Mouse (Mus musculus) limb, embryonic 11.5 days (tissue): Measurements from ENCODE around the gene Theg. TPM values are rescaled to one million over a fixed set of nuclear protein-coding genes. Genes with fewer than 3 reads are reported as not detected.
A peak's percentile ranks its signal among the peaks of the same experiment; 100 is the strongest.

Experiments used
- ATAC-seq: fragments of 200-750 bp; cut with Nextera tagmentation; 2 replicates; pipeline ENCODE4 v1.8.0; 2017; ENCODE audit warnings: low read depth; ENCODE audit not compliant: insufficient number of reproducible peaks, low FRiP score, low TSS enrichment
- DNase-seq: peaks from one replicate; pipeline ENCODE4 v3.0.0-alpha.2; 2015; ENCODE audit warnings: low spot score
- H3K27ac ChIP-seq: fragments of 300-500 bp; sonication (generic); replicated peaks from 2 replicates; pipeline ENCODE4 v1.5.1; 2014; ENCODE audit warnings: low read depth, mild to moderate bottlenecking, low read length
- H3K27me3 ChIP-seq: fragments of 300-500 bp; sonication (generic); 2 replicates; pipeline ENCODE4 v1.6.1; 2014; ENCODE audit warnings: mild to moderate bottlenecking, low read length, mixed read lengths; ENCODE audit not compliant: control insufficient read depth, insufficient read depth
- H3K36me3 ChIP-seq: fragments of 300-500 bp; sonication (generic); 2 replicates; pipeline ENCODE4 v1.6.1; 2014; ENCODE audit warnings: mild to moderate bottlenecking, low read length, moderate library complexity, mixed read lengths; ENCODE audit not compliant: control insufficient read depth, insufficient read depth
- H3K4me1 ChIP-seq: fragments of 300-500 bp; sonication (generic); 2 replicates; pipeline ENCODE4 v1.6.1; 2014; ENCODE audit warnings: low read length, mixed read lengths; ENCODE audit not compliant: control insufficient read depth, insufficient read depth
- H3K4me2 ChIP-seq: fragments of 300-500 bp; sonication (generic); 2 replicates; pipeline ENCODE4 v1.6.1; 2014; ENCODE audit warnings: low read depth, mild to moderate bottlenecking, moderate library complexity; ENCODE audit not compliant: severe bottlenecking
- H3K4me3 ChIP-seq: fragments of 300-500 bp; sonication (generic); 2 replicates; pipeline ENCODE4 v1.5.1; 2014; ENCODE audit warnings: low read depth, low read length
- H3K9ac ChIP-seq: fragments of 300-500 bp; sonication (generic); 2 replicates; pipeline ENCODE4 v1.6.1; 2014; ENCODE audit warnings: mild to moderate bottlenecking, low read length
- H3K9me3 ChIP-seq: fragments of 300-500 bp; sonication (generic); 2 replicates; pipeline ENCODE4 v1.6.1; 2016; ENCODE audit warnings: low read length; ENCODE audit not compliant: control insufficient read depth
- WGBS: fragments of 180-500 bp; shearing (Covaris S2); extraction: QIAGEN DNeasy Blood & Tissue Kit; methylation state at CpG from one replicate; pipeline ENCODE4 v1.1.7; 2014; 5-methylcytosine and 5-hydroxymethylcytosine counted together
- microRNA-seq: library from miRNA; unstranded; fragments of <30 nt; microRNA quantifications from one replicate; pipeline ENCODE4, GENCODE M21; 2016
- polyA plus RNA-seq: library from polyadenylated mRNA; unstranded; fragments of >200 nt; fragmentation: Nextera tagmentation; extraction: Ambion mirVana; gene quantifications from 2 replicates; pipeline ENCODE4 v1.2.1, GENCODE M21; 2014

Gene Theg
- polyA plus RNA-seq, 1 experiment from 2014 or later, result not detected

GRCm38 (mm10) chr10:79528081-79528480 is 59.0 kb downstream of the Theg start:
- peak; percentile 20 for DNase-seq
- Histone ChIP-seq H3K9me3 (no peaks in the 10 kb centered on the region), H3K27ac (no peak overlapping the region), H3K9ac (no peak overlapping the region), H3K4me1 (no peaks in the 10 kb centered on the region), H3K36me3 (peaks cover 2% of the 10 kb centered on the region; the same call in 1 of the 2 replicates), H3K4me3 (no peak overlapping the region), H3K27me3 (no peaks in the 10 kb centered on the region), H3K4me2 (no peak overlapping the region)
- 74% methylated on average over 3 of the region's 3 CpGs for WGBS
- no peak for ATAC-seq

GRCm38 (mm10) chr10:79527453-79527845 is 59.7 kb downstream of the Theg start:
- Histone ChIP-seq H3K4me2 (no peak overlapping the region), H3K27ac (no peak overlapping the region), H3K9me3 (no peaks in the 10 kb centered on the region), H3K36me3 (peaks cover 2% of the 10 kb centered on the region; the same call in 1 of the 2 replicates), H3K27me3 (no peaks in the 10 kb centered on the region), H3K4me1 (no peaks in the 10 kb centered on the region), H3K9ac (no peak overlapping the region), H3K4me3 (no peak overlapping the region)
- WGBS, result 85% methylated on average over 6 of the region's 6 CpGs
- DNase-seq (peak; percentile 15), ATAC-seq (no peak)

- DNase-seq, result peak; percentile 16
- H3K9me3 ChIP-seq, result no peaks in the 10 kb centered on the region
- no peaks in the 10 kb centered on the region for H3K27me3 ChIP-seq
- H3K36me3 ChIP-seq, result peaks cover 2% of the 10 kb centered on the region; the same call in 1 of the 2 replicates
- H3K27ac ChIP-seq, result no peak overlapping the region
- no peak overlapping the region for H3K9ac ChIP-seq
- no peaks in the 10 kb centered on the region for H3K4me1 ChIP-seq
- no peak overlapping the region for H3K4me3 ChIP-seq
- ATAC-seq, result no peak
- 91% methylated on average over 12 of the region's 12 CpGs for WGBS
- no peak overlapping the region for H3K4me2 ChIP-seq
Measured at GRCm38 (mm10) chr10:79526661-79527452, 60.3 kb downstream of the Theg start.

Small RNAs within 50 kb of the gene (microRNA-seq; reads per million reads assigned to microRNA genes)
- not detected for gene Mir6909

Other genes with a start within 250 kb of the Theg start
- gene Vmn2r82, start 230.8 kb downstream of the Theg start, polyA plus RNA-seq, result not detected in 2 replicates
- not detected in 2 replicates for gene Vmn2r83, start 118.6 kb downstream of the Theg start, polyA plus RNA-seq
- gene Plpp2, start 53.5 kb downstream of the Theg start, polyA plus RNA-seq, result 20.3 and 21.8 TPM in 2 replicates
- 54.2 and 56.2 TPM in 2 replicates for gene Mier2, start 32.1 kb downstream of the Theg start, polyA plus RNA-seq
- 0.04 TPM in 1 of 2 replicates, not detected in the other for gene C2cd4c, start 26.7 kb upstream of the Theg start, polyA plus RNA-seq
- 4.8 and 6.5 TPM in 2 replicates for gene Shc2, start 50.6 kb upstream of the Theg start, polyA plus RNA-seq
- not detected in 2 replicates for gene Odf3l2, start 58.4 kb upstream of the Theg start, polyA plus RNA-seq
- gene Madcam1, start 77.2 kb upstream of the Theg start, polyA plus RNA-seq, result 5.6 and 5.9 TPM in 2 replicates
- gene Tpgs1, start 82.0 kb upstream of the Theg start, polyA plus RNA-seq, result 67.2 and 70.9 TPM in 2 replicates
- 171 and 175 TPM in 2 replicates for gene Cdc34, start 94.9 kb upstream of the Theg start, polyA plus RNA-seq
- 0.45 and 0.94 TPM in 2 replicates for gene Gzmm, start 101.7 kb upstream of the Theg start, polyA plus RNA-seq
- gene Bsg, start 117.2 kb upstream of the Theg start, polyA plus RNA-seq, result 633 and 674 TPM in 2 replicates
- not detected in 2 replicates for gene Hcn2, start 129.3 kb upstream of the Theg start, polyA plus RNA-seq
- 32.2 and 36.1 TPM in 2 replicates for gene Polrmt, start 159.2 kb upstream of the Theg start, polyA plus RNA-seq
- gene Fgf22, start 167.7 kb upstream of the Theg start, polyA plus RNA-seq, result 0.17 and 0.33 TPM in 2 replicates
- 112 and 118 TPM in 2 replicates for gene Rnf126, start 179.6 kb upstream of the Theg start, polyA plus RNA-seq
- 1.8 and 1.9 TPM in 2 replicates for gene Fstl3, start 189.9 kb upstream of the Theg start, polyA plus RNA-seq
- gene Prss57, start 203.6 kb upstream of the Theg start, polyA plus RNA-seq, result not detected in 2 replicates
- 108 and 109 TPM in 2 replicates for gene Palm, start 206.2 kb upstream of the Theg start, polyA plus RNA-seq
- 0.21 and 0.29 TPM in 2 replicates for gene Misp, start 233.7 kb upstream of the Theg start, polyA plus RNA-seq